Mouse (Mus musculus) embryonic fibroblast, embryonic 13.5 days (primary cell): ENCODE results near the gene Prpf40b.

Experiments
- CTCF ChIP-seq: IDR thresholded peaks from 2 replicates; pipeline ENCODE4 v1.5.1; 2011; ENCODE audit warnings: mild to moderate bottlenecking, control low read depth, low read length, moderate library complexity, borderline replicate concordance; ENCODE audit not compliant: insufficient read depth
- POLR2A ChIP-seq: IDR thresholded peaks from 2 replicates; pipeline ENCODE4 v1.6.1; 2011; ENCODE audit warnings: low read depth, mild to moderate bottlenecking, control low read depth, low read length, moderate library complexity

GRCm38 (mm10) chr15:99259167-99259729 is 35.6 kb upstream of the Prpf40b start:
- TF ChIP-seq CTCF (no peak), POLR2A (no peak)
